Mouse (Mus musculus): Measurements from ENCODE around the gene Gorasp2. TPM values are rescaled to one million over a fixed set of nuclear protein-coding genes. Genes with fewer than 3 reads are reported as not detected.

Gorasp2 gene
- polyA plus RNA-seq, 1 experiment from 2014 or later = 133 TPM

- TF ChIP-seq EP300 (IDR thresholded peaks at IDR 0.05) = no peak
- no peak for TF ChIP-seq CTCF (IDR thresholded peaks at IDR 0.05)
- no peak overlapping the region for H3K4me2 ChIP-seq (replicated peaks; ENCODE audit: low read depth, low read length)
- WGBS = 83% methylated on average over 5 of the region's 5 CpGs
- no peaks in the 10 kb centered on the region; the same call in 1 of the 2 replicates for H3K4me1 ChIP-seq (ENCODE audit: insufficient read depth, low read depth, low read length)
- H3K9me3 ChIP-seq (ENCODE audit: low read length) = no peaks in the 10 kb centered on the region
- DNase-seq (ENCODE audit: low spot score) (no peak), ATAC-seq (no peak)
- no peak overlapping the region for H3K9ac ChIP-seq (replicated peaks; ENCODE audit: low read depth)
- H3K36me3 ChIP-seq (ENCODE audit: insufficient read depth, low read length) = no peaks in the 10 kb centered on the region
- no peak overlapping the region for H3K4me3 ChIP-seq (ENCODE audit: low read depth, low read length)
- H3K27ac ChIP-seq (ENCODE audit: low read length) = no peak overlapping the region
- no peaks in the 10 kb centered on the region for H3K27me3 ChIP-seq (replicated peaks; ENCODE audit: insufficient read depth, low read length)
Observed at GRCm38 (mm10) chr2:70634028-70634690, 27.2 kb upstream of the Gorasp2 start.

GRCm38 (mm10) chr2:70640968-70641367, 20.4 kb upstream of the Gorasp2 start:
- H3K27ac ChIP-seq (ENCODE audit: low read length) = no peak overlapping the region
- no peak overlapping the region for H3K9ac ChIP-seq (replicated peaks; ENCODE audit: low read depth)
- ATAC-seq = no peak
- no peaks in the 10 kb centered on the region for H3K9me3 ChIP-seq (ENCODE audit: low read length)
- DNase-seq (ENCODE audit: low spot score) = no peak
- no peak overlapping the region for H3K4me3 ChIP-seq (ENCODE audit: low read depth, low read length)
- no peaks in the 10 kb centered on the region for H3K4me1 ChIP-seq (ENCODE audit: insufficient read depth, low read depth, low read length)
- H3K27me3 ChIP-seq (replicated peaks; ENCODE audit: insufficient read depth, low read length) = no peaks in the 10 kb centered on the region
- no peaks in the 10 kb centered on the region for H3K36me3 ChIP-seq (ENCODE audit: insufficient read depth, low read length)
- no peak overlapping the region for H3K4me2 ChIP-seq (replicated peaks; ENCODE audit: low read depth, low read length)
- TF ChIP-seq CTCF (IDR thresholded peaks at IDR 0.05) (peak; percentile 23; the same call in 1 of the 2 replicates), EP300 (IDR thresholded peaks at IDR 0.05) (no peak)

- H3K27me3 ChIP-seq (replicated peaks; ENCODE audit: insufficient read depth, low read length) = no peaks in the 10 kb centered on the region
- ATAC-seq (no peak), DNase-seq (ENCODE audit: low spot score) (no peak)
- H3K9me3 ChIP-seq (ENCODE audit: low read length) = no peaks in the 10 kb centered on the region
- 57% methylated on average over 16 of the region's 16 CpGs for WGBS
- no peak for TF ChIP-seq EP300 (IDR thresholded peaks at IDR 0.05)
- TF ChIP-seq CTCF (IDR thresholded peaks at IDR 0.05) = no peak
- H3K9ac ChIP-seq (replicated peaks; ENCODE audit: low read depth) = no peak overlapping the region
- no peak overlapping the region for H3K27ac ChIP-seq (ENCODE audit: low read length)
- H3K4me2 ChIP-seq (replicated peaks; ENCODE audit: low read depth, low read length) = no peak overlapping the region
- H3K36me3 ChIP-seq (ENCODE audit: insufficient read depth, low read length) = no peaks in the 10 kb centered on the region
- H3K4me1 ChIP-seq (ENCODE audit: insufficient read depth, low read depth, low read length) = no peaks in the 10 kb centered on the region
- H3K4me3 ChIP-seq (ENCODE audit: low read depth, low read length) = no peak overlapping the region
Observed at GRCm38 (mm10) chr2:70642971-70643565, 18.3 kb upstream of the Gorasp2 start.

- no peaks in the 10 kb centered on the region for H3K9me3 ChIP-seq (ENCODE audit: low read length)
- H3K4me2 ChIP-seq (replicated peaks; ENCODE audit: low read depth, low read length) = no peak overlapping the region
- H3K36me3 ChIP-seq (ENCODE audit: insufficient read depth, low read length) = no peaks in the 10 kb centered on the region
- no peak overlapping the region for H3K9ac ChIP-seq (replicated peaks; ENCODE audit: low read depth)
- H3K27ac ChIP-seq (ENCODE audit: low read length) = no peak overlapping the region
- DNase-seq (ENCODE audit: low spot score) (no peak), ATAC-seq (no peak)
- H3K27me3 ChIP-seq (replicated peaks; ENCODE audit: insufficient read depth, low read length) = no peaks in the 10 kb centered on the region
- 69% methylated on average over 6 of the region's 6 CpGs for WGBS
- TF ChIP-seq CTCF (IDR thresholded peaks at IDR 0.05) (no peak), EP300 (IDR thresholded peaks at IDR 0.05) (no peak)
- H3K4me3 ChIP-seq (ENCODE audit: low read depth, low read length) = no peak overlapping the region
- H3K4me1 ChIP-seq (ENCODE audit: insufficient read depth, low read depth, low read length) = no peaks in the 10 kb centered on the region
Observed at GRCm38 (mm10) chr2:70645266-70645780, 16.1 kb upstream of the Gorasp2 start.

- DNase-seq (ENCODE audit: low spot score) (no peak), ATAC-seq (no peak)
- no peaks in the 10 kb centered on the region for H3K4me1 ChIP-seq (ENCODE audit: insufficient read depth, low read depth, low read length)
- H3K27ac ChIP-seq (ENCODE audit: low read length) = no peak overlapping the region
- 57% methylated on average over 4 of the region's 4 CpGs for WGBS
- H3K36me3 ChIP-seq (ENCODE audit: insufficient read depth, low read length) = no peaks in the 10 kb centered on the region
- no peak overlapping the region for H3K4me2 ChIP-seq (replicated peaks; ENCODE audit: low read depth, low read length)
- H3K4me3 ChIP-seq (ENCODE audit: low read depth, low read length) = no peak overlapping the region
- no peak overlapping the region for H3K9ac ChIP-seq (replicated peaks; ENCODE audit: low read depth)
- no peak for TF ChIP-seq EP300 (IDR thresholded peaks at IDR 0.05)
- no peak for TF ChIP-seq CTCF (IDR thresholded peaks at IDR 0.05)
- no peaks in the 10 kb centered on the region for H3K9me3 ChIP-seq (ENCODE audit: low read length)
- H3K27me3 ChIP-seq (replicated peaks; ENCODE audit: insufficient read depth, low read length) = no peaks in the 10 kb centered on the region
Observed at GRCm38 (mm10) chr2:70647681-70648080, 13.7 kb upstream of the Gorasp2 start.

- Histone ChIP-seq H3K4me3 (ENCODE audit: low read depth, low read length) (no peak overlapping the region), H3K27me3 (replicated peaks; ENCODE audit: insufficient read depth, low read length) (no peaks in the 10 kb centered on the region), H3K27ac (ENCODE audit: low read length) (no peak overlapping the region), H3K9ac (replicated peaks; ENCODE audit: low read depth) (no peak overlapping the region), H3K4me1 (ENCODE audit: insufficient read depth, low read depth, low read length) (no peaks in the 10 kb centered on the region), H3K4me2 (replicated peaks; ENCODE audit: low read depth, low read length) (no peak overlapping the region), H3K9me3 (ENCODE audit: low read length) (no peaks in the 10 kb centered on the region), H3K36me3 (ENCODE audit: insufficient read depth, low read length) (no peaks in the 10 kb centered on the region)
- no peak for ATAC-seq
- TF ChIP-seq EP300 (IDR thresholded peaks at IDR 0.05) (no peak), CTCF (IDR thresholded peaks at IDR 0.05) (no peak)
- no peak for DNase-seq (ENCODE audit: low spot score)
- WGBS = 79% methylated on average over 5 of the region's 5 CpGs
Observed at GRCm38 (mm10) chr2:70648271-70648670, 13.1 kb upstream of the Gorasp2 start.

Measured in lung, postnatal 0 days (tissue).